Mouse (Mus musculus) CH12.LX (cell line): ENCODE measurements around the gene Gm37240. TPM values are rescaled to one million over a fixed set of nuclear protein-coding genes. Genes with fewer than 3 reads are reported as not detected.

ENCODE experiments used
- DNase-seq: peaks from one replicate; pipeline ENCODE4 v3.0.0-alpha.2; 2013; ENCODE audit errors: extremely low read depth
- H3K27ac ChIP-seq: 2 replicates; pipeline ENCODE4 v1.5.1; 2012; ENCODE audit warnings: low read depth, mild to moderate bottlenecking, control low read depth, moderate library complexity; ENCODE audit not compliant: insufficient read depth
- H3K27me3 ChIP-seq: replicated peaks from 2 replicates; pipeline ENCODE3; 2012; ENCODE audit warnings: inconsistent platforms
- H3K36me3 ChIP-seq, 2 experiments: replicated peaks in 1 of 2; 2 replicates each; pipeline versions ENCODE3 to v1.6.1; 2012; ENCODE audit warnings: inconsistent platforms in 1 of 2, low read length in 1 of 2, mild to moderate bottlenecking in 1 of 2, mixed read lengths in 1 of 2, moderate library complexity in 1 of 2; ENCODE audit not compliant: control insufficient read depth in 1 of 2, insufficient read depth in 1 of 2
- H3K4me1 ChIP-seq, 2 experiments: 2 replicates each; pipeline ENCODE4 v1.6.1; 2012; ENCODE audit warnings: inconsistent platforms in 1 of 2, moderate library complexity in 1 of 2; ENCODE audit not compliant: insufficient read depth in 2 of 2, control insufficient read depth in 1 of 2
- H3K4me2 ChIP-seq: 2 replicates; pipeline ENCODE4 v1.6.1; 2012; ENCODE audit warnings: low read depth, mild to moderate bottlenecking, control low read depth; ENCODE audit not compliant: poor library complexity, insufficient read depth, severe bottlenecking
- H3K4me3 ChIP-seq, 3 experiments: fragments of 150-350 bp in 1 of 3; sonication (generic) in 1 of 3; replicated peaks in 1 of 3; 2 replicates each; pipeline versions ENCODE3 to v1.5.1; 2011 to 2012; ENCODE audit warnings: low read depth in 2 of 3, low read length in 2 of 3, mild to moderate bottlenecking in 2 of 3, moderate library complexity in 2 of 3, control low read depth in 1 of 3, improper control_type of control experiment in 1 of 3, inconsistent platforms in 1 of 3, mixed read lengths in 1 of 3; ENCODE audit not compliant: poor library complexity in 1 of 3
- H3K79me2 ChIP-seq: replicated peaks from 2 replicates; pipeline ENCODE4 v1.6.1; 2012; ENCODE audit warnings: mild to moderate bottlenecking, moderate library complexity; ENCODE audit not compliant: control insufficient read depth, poor library complexity, insufficient read depth, severe bottlenecking; ENCODE audit errors: extremely low read depth
- H3K9ac ChIP-seq: 2 replicates; pipeline ENCODE4 v1.6.1; 2012; ENCODE audit warnings: low read depth, mild to moderate bottlenecking, control low read depth, moderate library complexity; ENCODE audit not compliant: insufficient read depth
- H3K9me3 ChIP-seq: replicated peaks from 2 replicates; pipeline ENCODE3; 2012; ENCODE audit warnings: low read length, inconsistent platforms, mixed read lengths
- BHLHE40 ChIP-seq: IDR thresholded peaks from 2 replicates; pipeline ENCODE4 v1.6.1; 2011; ENCODE audit warnings: mild to moderate bottlenecking, low read depth, low read length, improper control_type of control experiment
- CHD1 ChIP-seq: IDR thresholded peaks from 2 replicates; pipeline ENCODE4 v1.6.1; 2012; ENCODE audit warnings: low read depth, low read length, improper control_type of control experiment, inconsistent platforms
- EP300 ChIP-seq: IDR thresholded peaks from 2 replicates; pipeline ENCODE4 v1.6.1; 2011; ENCODE audit warnings: low read length, improper control_type of control experiment
- IRF4 ChIP-seq: IDR thresholded peaks from 2 replicates; pipeline ENCODE4 v1.6.1; 2014; ENCODE audit warnings: low read depth, mild to moderate bottlenecking, inconsistent platforms, low read length, improper control_type of control experiment
- JUN ChIP-seq: IDR thresholded peaks from 2 replicates; pipeline ENCODE4 v1.6.1; 2011; ENCODE audit warnings: low read depth, mild to moderate bottlenecking, low read length, improper control_type of control experiment, moderate library complexity; ENCODE audit not compliant: insufficient read depth
- JUND ChIP-seq: conservative IDR thresholded peaks from 2 replicates; pipeline ENCODE4 v1.6.1; 2011; ENCODE audit warnings: low read depth, low read length, improper control_type of control experiment
- MAFK ChIP-seq: IDR thresholded peaks from 2 replicates; pipeline ENCODE4 v1.6.1; 2011; ENCODE audit warnings: low read length, improper control_type of control experiment; ENCODE audit not compliant: insufficient replicate concordance
- MAX ChIP-seq: IDR thresholded peaks from 2 replicates; pipeline ENCODE4 v1.6.1; 2011; ENCODE audit warnings: low read length, improper control_type of control experiment
- MEF2A ChIP-seq: IDR thresholded peaks from 2 replicates; pipeline ENCODE4 v1.6.1; 2014; ENCODE audit warnings: low read depth, mild to moderate bottlenecking, inconsistent platforms, low read length, improper control_type of control experiment, borderline replicate concordance
- MYC ChIP-seq: IDR thresholded peaks from 2 replicates; pipeline ENCODE4 v1.6.1; 2011; ENCODE audit warnings: low read depth, mild to moderate bottlenecking, improper control_type of control experiment, low read length
- NELFE ChIP-seq: IDR thresholded peaks from 2 replicates; pipeline ENCODE4 v1.6.1; 2011; ENCODE audit warnings: low read depth, low read length, improper control_type of control experiment
- NRF1 ChIP-seq: IDR thresholded peaks from 2 replicates; pipeline ENCODE4 v1.6.1; 2014; ENCODE audit warnings: low read depth, mild to moderate bottlenecking, inconsistent platforms, low read length, improper control_type of control experiment, moderate library complexity
- POLR2AphosphoS2 ChIP-seq: IDR thresholded peaks from 2 replicates; pipeline ENCODE4 v1.6.1; 2011; ENCODE audit warnings: low read depth, low read length, improper control_type of control experiment
- RCOR1 ChIP-seq: conservative IDR thresholded peaks from 2 replicates; pipeline ENCODE4 v1.6.1; 2012; ENCODE audit warnings: low read depth, mild to moderate bottlenecking, inconsistent platforms, low read length, improper control_type of control experiment
- SIN3A ChIP-seq: IDR thresholded peaks from 2 replicates; pipeline ENCODE4 v1.6.1; 2012; ENCODE audit warnings: low read length, improper control_type of control experiment, inconsistent platforms
- TBP ChIP-seq: conservative IDR thresholded peaks from 2 replicates; pipeline ENCODE4 v1.6.1; 2011; ENCODE audit warnings: low read depth, low read length, improper control_type of control experiment
- USF1 ChIP-seq: IDR thresholded peaks from 2 replicates; pipeline ENCODE4 v1.6.1; 2014; ENCODE audit warnings: low read depth, mild to moderate bottlenecking, inconsistent platforms, low read length, improper control_type of control experiment
- ZKSCAN1 ChIP-seq: IDR thresholded peaks from 2 replicates; pipeline ENCODE4 v1.6.1; 2012; ENCODE audit warnings: low read depth, inconsistent platforms, low read length, improper control_type of control experiment, borderline replicate concordance
- ZMIZ1 ChIP-seq: IDR thresholded peaks from 2 replicates; pipeline ENCODE4 v1.6.1; 2012; ENCODE audit warnings: low read depth, mild to moderate bottlenecking, inconsistent platforms, low read length, improper control_type of control experiment
- ZNF384 ChIP-seq: IDR thresholded peaks from 2 replicates; pipeline ENCODE4 v1.6.1; 2012; ENCODE audit warnings: low read depth, low read length, improper control_type of control experiment, inconsistent platforms
- dilution Hi-C: fragments of 300-500 bp; cut with MboI; formaldehyde crosslinking; loops from 2 replicates; pipeline ENCODE4 v1.14.3; 2020; ENCODE audit warnings: low sequenced_read_pairs; ENCODE audit not compliant: extremely low pct_unique_long_range_greater_than_20kb, extremely low pct_ligation_motif_present
- in situ Hi-C: fragments of 300-500 bp; cut with MboI; formaldehyde crosslinking; loops from 3 replicates; pipeline ENCODE4 v1.14.3; 2019; ENCODE audit warnings: low sequenced_read_pairs, low pct_ligation_motif_present, low pct_unique_long_range_greater_than_20kb, mixed read lengths
- polyA plus RNA-seq: library from polyadenylated mRNA; unstranded; fragments of >175 nt; gene quantifications from 2 replicates; pipeline ENCODE4 v1.2.1, GENCODE M21; 2012; ENCODE audit warnings: low read depth; ENCODE audit not compliant: insufficient read length
- total RNA-seq, 2 experiments: library from RNA; depleted of rRNA; stranded (reverse); fragments of 300-350 nt in 1 of 2; fragments of >200 nt in 1 of 2; gene quantifications; 2 replicates each; pipeline ENCODE4 v1.2.3; 2012 to 2014

Gm37240 gene
- total and polyA plus RNA-seq, 3 experiments = 0.08 to 0.19 (median 0.14) TPM

GRCm38 (mm10) chr3:85385371-85385770, 501.9 kb downstream of the Gm37240 start:
- Histone ChIP-seq H3K27me3 (no peaks in the 10 kb centered on the region), H3K36me3 (no peaks in the 10 kb centered on the region), H3K4me2 (no peak overlapping the region), H3K27ac (no peak overlapping the region)
- dilution Hi-C loops = no loop called here
- no peak for DNase-seq
- in situ Hi-C loops = no loop called here
- TF ChIP-seq TBP (no peak), USF1 (no peak), MAX (no peak)
- TF ChIP-seq, all 38 proteins: peak for 0
- Histone ChIP-seq H3K9ac (no peak overlapping the region), H3K4me1 (no peaks in the 10 kb centered on the region), H3K9me3 (no peaks in the 10 kb centered on the region), H3K4me3 (no peak overlapping the region), H3K79me2 (no peaks in the 10 kb centered on the region)

GRCm38 (mm10) chr3:85383330-85383729, 504.0 kb downstream of the Gm37240 start:
- Histone ChIP-seq H3K79me2 (no peaks in the 10 kb centered on the region), H3K9ac (no peak overlapping the region), H3K27me3 (no peaks in the 10 kb centered on the region), H3K27ac (no peak overlapping the region), H3K4me1 (no peaks in the 10 kb centered on the region), H3K36me3 (no peaks in the 10 kb centered on the region), H3K4me3 (no peak overlapping the region), H3K9me3 (no peaks in the 10 kb centered on the region), H3K4me2 (no peak overlapping the region)
- in situ Hi-C loops (no loop called here), dilution Hi-C loops (no loop called here)
- no peak for TF ChIP-seq MAFK
- no peak for TF ChIP-seq EP300
- no peak for TF ChIP-seq NRF1
- no peak for TF ChIP-seq CHD1
- no peak for TF ChIP-seq NELFE
- TF ChIP-seq ZNF384 = no peak
- no peak for TF ChIP-seq BHLHE40
- TF ChIP-seq SIN3A = no peak
- TF ChIP-seq MEF2A = no peak
- TF ChIP-seq TBP = no peak
- TF ChIP-seq MYC = no peak
- no peak for TF ChIP-seq POLR2AphosphoS2
- TF ChIP-seq JUN = no peak
- no peak for TF ChIP-seq JUND
- no peak for TF ChIP-seq RCOR1
- TF ChIP-seq IRF4 = no peak
- no peak for TF ChIP-seq MAX
- TF ChIP-seq ZMIZ1 = no peak
- TF ChIP-seq ZKSCAN1 = no peak
- no peak for DNase-seq
